Mouse (Mus musculus): ENCODE results near the gene Rnasek. TPM values are rescaled to one million over a fixed set of nuclear protein-coding genes. Genes with fewer than 3 reads are reported as not detected.

Gene Rnasek
- total RNA-seq, 2 experiments from 2014 or later, result 269 to 280 TPM

DNA sequence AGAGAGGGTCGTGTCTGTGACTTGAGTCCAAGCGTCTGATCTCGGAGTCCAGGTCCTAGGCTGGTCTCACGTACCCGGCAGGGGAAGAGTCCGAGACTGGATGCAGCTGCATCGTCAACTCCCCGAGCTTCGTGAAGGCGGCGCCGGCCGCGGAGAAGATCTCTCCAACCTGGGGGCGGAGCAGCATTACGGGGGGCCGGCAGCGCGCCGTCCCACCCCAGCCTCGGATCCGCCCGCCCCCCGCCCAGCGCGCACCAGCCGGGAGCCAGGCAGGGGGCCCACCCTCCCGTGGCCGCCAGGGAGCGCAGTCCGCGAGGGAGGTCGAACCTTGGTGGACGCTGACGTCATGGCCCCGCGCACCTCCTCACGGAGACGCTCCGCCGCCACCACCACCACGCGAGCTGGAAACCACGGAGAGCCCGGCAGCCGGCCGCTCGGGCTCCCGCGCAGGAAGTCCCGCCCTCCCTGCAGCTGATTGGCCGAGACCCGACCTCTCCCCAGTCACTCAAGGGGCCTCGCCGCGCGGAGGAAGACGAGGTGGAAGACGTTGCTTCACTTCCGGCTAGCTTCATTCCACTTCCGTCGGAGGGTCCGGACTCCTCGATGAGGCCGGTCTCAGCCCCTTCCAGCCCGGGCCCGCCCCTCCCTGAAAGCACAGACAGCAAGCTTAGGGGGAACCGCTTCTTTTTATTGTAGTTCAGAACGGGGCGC, 2.0 kb downstream of the Rnasek start, which contains the start of gene 0610010K14Rik:
Gene 0610010K14Rik (minus strand): TSS at position 458 of the 711 bp plus-strand sequence.
- DNase-seq (ENCODE audit: low spot score in 2 of 2), result peak; percentile 97 to 98

DNA sequence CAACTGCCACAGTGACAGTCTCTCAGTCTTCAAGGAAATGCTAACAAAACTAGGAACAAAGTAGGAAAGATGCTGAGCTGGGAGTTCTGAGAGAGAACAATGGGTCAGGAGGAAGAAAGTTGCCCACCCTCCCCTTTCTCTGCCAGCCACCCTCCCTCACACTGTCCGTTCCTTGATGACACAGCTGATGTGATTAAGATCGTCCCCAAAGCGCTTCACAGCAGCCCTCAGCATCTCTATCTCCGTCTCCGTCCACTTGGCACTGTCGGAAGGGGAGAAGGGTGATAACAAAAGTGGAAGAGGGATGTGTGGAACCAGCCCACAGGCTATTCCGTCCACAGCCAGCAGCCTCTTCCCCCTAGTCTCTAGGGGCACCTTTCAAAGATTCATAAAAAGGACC, 2.9 kb downstream of the Rnasek start:
- DNase-seq (ENCODE audit: low spot score in 2 of 2), result no peak

DNA sequence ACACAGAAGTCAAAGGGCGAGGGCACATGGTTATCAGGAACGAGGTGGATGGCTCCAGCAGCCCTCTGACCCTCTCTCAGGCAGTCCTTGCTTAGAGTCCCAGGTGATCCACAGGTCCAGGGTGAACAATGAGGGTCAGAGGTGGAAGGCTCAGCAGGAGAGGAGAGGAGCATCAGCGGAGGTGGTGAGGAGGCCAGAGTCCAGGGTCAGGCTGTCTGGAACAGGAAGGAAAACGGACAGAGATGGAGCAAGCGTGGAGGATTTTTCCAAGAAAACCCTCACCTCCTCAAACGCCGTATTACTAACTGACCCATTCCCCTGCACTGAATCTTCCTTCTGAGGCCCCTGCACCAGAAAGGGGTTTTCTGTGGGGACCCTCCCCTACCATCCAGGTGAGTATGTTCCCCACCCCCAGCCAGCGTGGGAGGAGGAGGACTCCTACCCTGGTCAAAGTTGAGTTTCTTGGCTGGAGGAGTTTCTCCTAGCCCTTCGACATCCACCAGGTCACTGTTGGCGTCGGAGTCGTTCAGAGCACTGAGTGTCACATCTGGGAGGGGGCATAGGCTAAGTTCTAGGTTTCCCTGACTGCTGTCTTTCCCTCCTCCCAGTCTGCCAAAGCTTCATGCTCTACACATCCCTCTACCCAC, 4.3 kb downstream of the Rnasek start:
- DNase-seq (ENCODE audit: low spot score in 2 of 2), result no peak

DNA sequence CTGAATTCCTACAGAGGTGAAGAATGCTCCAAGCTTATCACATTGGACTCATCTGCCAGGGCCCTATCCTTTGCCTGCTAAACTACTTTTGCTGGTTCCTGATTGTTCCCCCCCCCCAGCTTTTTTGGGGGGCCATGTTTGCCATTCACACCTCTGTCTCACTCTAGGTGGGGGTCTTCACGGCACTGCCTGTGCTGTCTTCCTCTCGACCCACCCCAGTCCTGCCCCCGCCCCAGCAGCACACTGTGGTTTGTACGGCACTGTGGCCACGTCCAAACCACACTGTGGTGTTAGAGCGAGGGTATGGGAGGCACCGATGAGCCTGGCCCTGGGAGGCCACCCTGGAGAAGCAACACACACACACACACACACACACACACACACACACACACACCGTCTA, 5.1 kb downstream of the Rnasek start:
- no peak for DNase-seq (ENCODE audit: low spot score in 2 of 2)

GRCm38 (mm10) chr11:70234037-70234436, 5.6 kb downstream of the Rnasek start:
- DNase-seq (ENCODE audit: low spot score in 2 of 2), result no peak

DNA sequence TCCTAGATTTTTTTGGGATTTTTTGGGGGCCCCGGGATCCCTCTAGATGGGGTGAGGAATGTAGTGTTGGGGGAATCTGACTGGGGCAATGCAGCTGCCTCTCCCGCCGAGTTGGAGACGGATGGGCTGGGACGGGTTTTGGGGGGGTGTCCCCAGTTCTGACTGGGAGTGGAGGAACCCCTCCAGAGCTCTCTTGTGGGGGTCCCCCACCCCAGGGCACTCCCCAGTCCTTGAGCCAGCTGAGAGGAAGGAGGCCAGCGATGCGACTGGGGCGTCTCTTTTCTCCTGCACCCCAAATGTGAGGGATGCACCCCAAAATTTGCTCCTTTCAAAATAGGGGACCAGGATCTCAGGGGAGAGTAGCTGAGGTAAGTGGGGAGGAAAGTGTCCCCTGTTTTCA, 6.6 kb downstream of the Rnasek start:
- no peak for DNase-seq (ENCODE audit: low spot score in 2 of 2)

GRCm38 (mm10) chr11:70232546-70232945, 7.1 kb downstream of the Rnasek start:
- no peak for DNase-seq (ENCODE audit: low spot score in 2 of 2)

GRCm38 (mm10) chr11:70230239-70230727, 9.4 kb downstream of the Rnasek start:
- DNase-seq (ENCODE audit: low spot score in 2 of 2), result peak; percentile 78 to 83

- DNase-seq (ENCODE audit: low spot score in 2 of 2), result no peak
Measured at GRCm38 (mm10) chr11:70229260-70230010, 10.2 kb downstream of the Rnasek start, which contains the start of gene Bcl6b. Gene Bcl6b, minus strand, starts transcription at chr11:70229798.

- DNase-seq (ENCODE audit: low spot score in 2 of 2), result peak; percentile 81 to 82
Measured at GRCm38 (mm10) chr11:70228828-70229227, 10.8 kb downstream of the Rnasek start.

- no peak for DNase-seq (ENCODE audit: low spot score in 2 of 2)
Measured at GRCm38 (mm10) chr11:70227661-70228245, 11.9 kb downstream of the Rnasek start.

GRCm38 (mm10) chr11:70227126-70227525, 12.5 kb downstream of the Rnasek start:
- DNase-seq (ENCODE audit: low spot score in 2 of 2), result no peak

GRCm38 (mm10) chr11:70226602-70226890, 13.1 kb downstream of the Rnasek start:
- DNase-seq (ENCODE audit: low spot score in 2 of 2), result no peak

DNA sequence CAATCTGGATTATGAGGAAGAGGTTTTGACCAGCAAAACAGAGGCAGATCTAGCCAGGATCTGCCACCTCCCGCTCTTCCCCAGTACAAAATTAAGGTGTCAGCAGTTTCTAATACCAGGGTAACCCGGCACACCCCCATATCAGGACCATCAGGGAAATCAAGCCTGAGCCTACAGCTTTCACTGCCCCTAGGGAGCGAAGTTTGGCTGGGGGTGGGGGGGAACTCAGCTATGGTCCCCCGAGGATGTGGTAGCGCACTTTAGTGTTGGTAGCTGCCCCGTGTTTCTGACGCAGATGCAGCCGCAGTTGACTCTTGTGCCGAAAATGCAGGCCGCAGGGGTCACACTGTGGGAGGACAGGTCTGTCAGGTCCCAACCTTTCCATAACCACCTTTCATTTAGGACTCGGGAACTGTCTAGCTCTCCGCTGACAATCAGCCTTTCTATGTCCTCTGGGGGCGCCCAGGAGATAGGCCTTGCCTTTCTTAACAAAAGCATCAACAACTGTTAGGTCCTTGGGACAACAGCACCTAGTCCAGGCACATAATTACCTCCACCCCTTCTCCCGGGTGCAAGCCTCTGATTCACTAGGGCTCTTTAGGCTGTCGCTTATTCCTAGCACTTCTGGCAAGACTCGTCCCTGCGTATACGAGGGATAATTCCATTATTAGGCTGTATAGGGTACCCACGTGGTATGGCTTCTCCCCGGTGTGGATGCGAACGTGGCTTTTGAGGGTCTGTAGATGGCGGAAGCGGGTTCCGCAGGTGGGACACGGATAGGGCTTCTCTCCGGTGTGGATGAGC, 13.6 kb downstream of the Rnasek start:
- no peak for DNase-seq (ENCODE audit: low spot score in 2 of 2)

DNA sequence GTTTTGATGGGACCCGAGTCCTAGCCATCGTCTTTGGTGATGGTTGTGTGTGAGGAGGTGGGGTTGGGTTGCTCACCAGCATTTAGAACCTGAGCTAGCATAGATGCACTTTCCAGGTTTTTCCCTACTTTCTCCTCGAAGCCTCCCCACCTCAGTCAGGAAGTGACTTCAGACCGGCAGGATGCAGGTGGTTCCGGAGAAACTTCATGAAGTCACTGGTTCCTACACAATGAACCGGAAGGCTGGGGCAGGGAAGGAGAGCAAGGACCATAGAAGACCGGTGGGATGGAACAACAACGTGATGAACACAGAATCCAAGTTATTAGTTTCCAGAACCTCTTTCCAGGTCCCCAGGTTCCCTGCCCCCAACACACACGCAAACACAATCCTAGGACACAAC, 15.9 kb downstream of the Rnasek start:
- no peak for DNase-seq (ENCODE audit: low spot score in 2 of 2)

DNA sequence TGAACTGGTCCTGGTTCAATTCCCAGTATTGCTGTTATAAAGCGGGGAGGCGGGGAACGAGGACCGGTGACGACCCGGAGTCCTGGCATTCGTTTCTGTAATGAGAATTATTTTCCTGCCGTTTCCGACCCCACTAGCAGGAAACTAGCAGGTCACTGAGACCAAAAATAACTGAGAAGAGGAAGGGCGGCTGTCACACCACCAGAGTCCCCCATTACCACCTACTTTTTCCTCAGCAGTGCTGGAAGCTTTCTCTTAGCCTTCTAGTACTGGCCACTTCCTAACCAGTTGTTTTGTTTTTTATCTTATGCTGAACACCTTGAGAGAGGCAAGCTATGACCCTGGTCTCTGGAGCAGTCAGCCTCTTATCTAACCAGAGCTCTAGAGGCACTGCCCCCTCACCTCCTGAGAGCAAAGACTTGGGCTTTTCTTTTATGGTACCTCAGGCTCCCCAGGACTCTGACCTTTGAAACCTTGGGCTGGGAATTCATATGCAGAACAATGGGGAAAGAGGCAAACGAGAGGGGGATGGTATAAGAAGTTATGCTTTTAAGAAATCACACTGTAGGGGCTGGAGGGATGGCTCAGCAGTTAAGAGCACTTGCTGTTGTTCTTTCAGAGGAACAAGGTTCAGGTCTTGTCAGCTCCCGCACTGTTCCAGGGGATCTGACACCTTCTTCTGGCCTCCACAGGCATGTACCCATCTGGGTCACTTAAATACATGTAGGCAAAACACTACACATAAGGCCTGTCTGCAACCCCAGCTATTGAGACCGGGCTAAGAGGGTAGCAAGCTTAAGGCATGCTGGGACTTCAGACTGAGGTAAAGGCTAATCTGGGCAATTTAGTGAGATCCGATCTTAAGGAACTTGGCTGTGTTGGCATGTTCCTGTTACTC, 17.8 kb downstream of the Rnasek start:
- no peak for DNase-seq (ENCODE audit: low spot score in 2 of 2)

GRCm38 (mm10) chr11:70220731-70221602, 18.7 kb downstream of the Rnasek start, which contains the start of gene Slc16a13:
Gene Slc16a13, minus strand, starts transcription at chr11:70221064.
- DNase-seq (ENCODE audit: low spot score in 2 of 2), result peak; percentile 89 to 94

DNA sequence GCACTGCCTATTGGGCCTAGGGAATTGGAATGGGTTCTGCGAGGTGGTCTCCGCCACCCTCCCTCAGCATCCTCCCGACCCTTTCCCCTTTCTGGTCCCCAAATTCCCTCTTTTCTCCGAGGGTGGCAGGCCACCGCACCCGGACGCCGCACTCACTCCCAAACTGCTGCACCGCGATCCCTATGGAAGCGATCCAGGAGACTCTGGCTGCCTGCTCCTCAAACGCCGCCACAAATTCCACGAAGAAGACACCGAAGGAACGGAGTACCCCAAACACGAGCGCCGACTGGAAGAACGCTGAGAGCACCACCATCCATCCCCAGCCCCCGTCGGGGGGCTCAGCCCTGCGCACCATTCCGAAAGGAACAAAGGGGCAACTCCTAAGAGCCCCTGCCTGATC, 19.3 kb downstream of the Rnasek start:
- DNase-seq (ENCODE audit: low spot score in 2 of 2), result no peak

DNA sequence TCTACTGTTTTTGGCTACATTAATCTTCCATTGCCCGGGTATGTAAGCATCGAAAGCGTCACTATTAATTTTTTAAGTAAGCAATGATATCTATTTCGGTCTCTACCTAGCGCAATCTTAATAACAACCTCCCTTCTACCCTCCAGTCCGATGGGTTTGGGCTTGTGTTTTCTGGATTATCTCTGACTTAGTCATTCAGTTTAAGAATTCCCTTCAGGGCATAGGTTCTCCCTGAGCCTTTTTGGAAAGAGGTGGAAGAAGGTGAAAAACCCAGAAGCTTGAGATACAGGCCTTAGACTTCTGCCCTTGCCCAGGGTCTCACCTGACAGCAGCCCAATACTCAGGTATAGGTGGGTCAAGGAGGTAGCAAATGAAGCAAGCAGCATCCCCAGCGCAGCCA, 19.8 kb downstream of the Rnasek start:
- no peak for DNase-seq (ENCODE audit: low spot score in 2 of 2)
